Mouse (Mus musculus) heart, postnatal 10 days (tissue): ENCODE measurements around the gene Prdx6. TPM values are rescaled to one million over a fixed set of nuclear protein-coding genes. Genes with fewer than 3 reads are reported as not detected.

Experiments used
- total RNA-seq, 2 experiments: library from RNA; stranded (reverse); gene quantifications; 2 replicates each; pipeline ENCODE4 v1.2.3; 2021

The Prdx6 gene
- total RNA-seq, 2 experiments from 2014 or later: 230 to 240 TPM

Other genes starting within 250 kb of the Prdx6 start
- 10 to 100 TPM; 14.5 to 17.7 TPM for gene Zbtb37, start 216.4 kb downstream of the Prdx6 start, total RNA-seq
- gene Dars2, start 180.6 kb downstream of the Prdx6 start, total RNA-seq: 10 to 100 TPM; 16.7 to 19.2 TPM
- gene Cenpl, start 180.5 kb downstream of the Prdx6 start, total RNA-seq: 1 to 10 TPM; 3.7 to 4.2 TPM
- gene Klhl20, start 119.7 kb downstream of the Prdx6 start, total RNA-seq: 10 to 100 TPM; 12.5 to 15.2 TPM
- 1 to 10 TPM; 2.4 to 3.1 TPM for gene Ankrd45, start 108.5 kb downstream of the Prdx6 start, total RNA-seq
- not detected for gene Tex50, start 91.9 kb downstream of the Prdx6 start, total RNA-seq
- gene Tnfsf4, start 144.2 kb upstream of the Prdx6 start, total RNA-seq: not detected
- not detected for gene Tnfsf18, start 243.4 kb upstream of the Prdx6 start, total RNA-seq